Mouse (Mus musculus) frontal cortex, postnatal 25 days (tissue): ENCODE data around the gene Nfxl1.
A peak's percentile ranks its signal among the peaks of the same experiment; 100 is the strongest.
"Not testable (repeated sequence)": the region's sequence is repeated elsewhere in the genome, so short reads cannot be mapped to it uniquely, and the experiment has no call there.

Source experiments
- DNase-seq, 2 experiments: peaks; one replicate each; pipeline ENCODE4 v3.0.0; 2022; ENCODE audit warnings: low spot score in 2 of 2

Gene Nfxl1

DNA sequence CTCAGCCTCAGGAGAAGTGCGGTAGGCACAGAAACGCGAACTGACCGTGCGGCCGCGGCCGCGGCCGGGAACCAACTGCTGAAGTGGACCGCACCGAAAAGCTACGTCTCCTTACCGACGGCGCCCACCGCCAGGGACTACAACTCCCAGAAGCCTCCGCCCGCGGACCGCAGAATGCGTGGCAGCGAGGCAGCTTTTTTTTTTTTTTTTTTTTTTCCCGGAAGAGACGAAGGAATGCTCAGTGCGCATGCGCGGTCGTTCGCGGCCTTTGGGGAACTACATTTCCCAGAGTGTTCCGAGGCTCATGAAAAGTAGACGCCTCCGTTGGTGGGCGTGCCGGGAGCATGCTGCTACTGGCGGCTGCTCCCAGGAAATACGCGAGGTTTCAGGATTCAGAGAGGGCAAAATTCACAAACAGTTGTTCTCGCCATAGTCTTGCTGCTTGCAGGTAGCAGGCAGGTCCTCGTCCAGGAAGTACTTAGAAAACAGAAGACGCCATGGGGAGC lies at the start of gene Nfxl1:
Gene Nfxl1 (minus strand): TSS at position 141 of the 506 bp plus-strand sequence.
- DNase-seq, result peak; percentile 93 to 95

DNA sequence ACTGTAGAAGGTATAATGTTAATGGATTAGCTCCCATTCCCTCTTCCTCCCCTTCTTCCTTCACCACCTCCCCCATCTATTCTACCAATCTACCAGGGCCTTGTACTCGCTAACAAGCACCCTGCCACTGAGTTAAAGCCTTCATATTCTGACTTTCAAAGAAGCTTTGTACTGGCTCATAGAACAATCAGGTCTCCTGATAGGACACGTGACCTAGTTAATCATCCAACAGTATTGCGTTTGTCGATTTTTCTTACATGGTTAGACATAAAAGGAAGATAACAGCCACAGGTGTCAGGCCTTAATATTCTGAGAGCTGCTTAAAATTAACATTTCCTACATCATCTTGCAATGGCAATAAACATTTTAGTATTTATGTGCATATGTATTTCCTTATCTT lies 43.7 kb upstream of the Nfxl1 start:
- DNase-seq, result no peak

GRCm38 (mm10) chr5:72601006-72601405 lies 41.5 kb upstream of the Nfxl1 start:
- DNase-seq, result no peak

- DNase-seq, result no peak
Measured at GRCm38 (mm10) chr5:72587192-72587681, 27.8 kb upstream of the Nfxl1 start, which contains the start of gene Gm5868. TSS of gene Gm5868 (minus strand) at chr5:72587551.

DNA sequence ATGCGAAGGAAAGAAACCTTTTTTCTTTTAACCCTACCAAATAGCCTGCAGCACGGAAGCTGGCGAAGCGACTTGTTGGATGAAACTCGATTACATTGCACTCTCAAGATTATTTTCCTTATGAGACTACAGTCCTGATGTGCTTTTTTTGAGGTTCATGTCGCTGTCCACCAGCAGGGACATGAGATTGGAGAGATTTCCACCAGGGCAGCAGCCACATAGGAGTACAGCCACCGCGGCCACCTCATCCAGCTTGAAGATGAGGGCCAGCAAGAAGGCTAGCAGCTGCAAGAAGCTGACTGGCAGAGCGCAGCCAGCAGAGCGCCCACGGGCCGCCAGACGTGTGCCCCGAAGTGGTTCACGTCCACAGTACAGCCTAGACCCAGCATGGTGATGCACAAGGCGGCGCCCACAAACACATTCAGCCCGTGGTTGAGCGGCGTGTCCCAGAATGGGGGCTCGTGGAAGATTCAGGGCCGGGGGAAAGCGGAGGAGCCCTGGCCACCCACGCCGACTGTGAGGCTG lies 27.2 kb upstream of the Nfxl1 start:
- not testable (repeated sequence) for DNase-seq

DNA sequence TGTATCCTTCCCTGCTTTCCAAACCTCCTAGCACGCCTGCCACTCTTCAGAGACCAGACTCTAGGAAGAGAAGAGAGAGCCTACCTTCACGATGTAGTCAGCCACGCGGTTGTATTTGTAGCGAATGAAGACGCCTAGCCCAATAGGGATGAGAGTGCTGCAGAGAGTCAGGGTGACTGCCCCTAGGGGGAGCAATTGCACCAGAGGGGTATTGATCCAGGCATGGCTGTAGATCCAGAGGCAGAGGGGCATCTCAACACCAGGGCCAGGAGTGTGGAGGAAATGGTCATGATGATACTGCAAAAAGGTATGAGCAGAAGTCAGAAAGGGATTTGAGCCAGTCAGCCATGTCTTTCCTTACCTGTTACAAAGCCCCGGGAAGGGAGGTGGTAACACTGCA lies 26.6 kb upstream of the Nfxl1 start:
- not testable (repeated sequence) for DNase-seq

DNA sequence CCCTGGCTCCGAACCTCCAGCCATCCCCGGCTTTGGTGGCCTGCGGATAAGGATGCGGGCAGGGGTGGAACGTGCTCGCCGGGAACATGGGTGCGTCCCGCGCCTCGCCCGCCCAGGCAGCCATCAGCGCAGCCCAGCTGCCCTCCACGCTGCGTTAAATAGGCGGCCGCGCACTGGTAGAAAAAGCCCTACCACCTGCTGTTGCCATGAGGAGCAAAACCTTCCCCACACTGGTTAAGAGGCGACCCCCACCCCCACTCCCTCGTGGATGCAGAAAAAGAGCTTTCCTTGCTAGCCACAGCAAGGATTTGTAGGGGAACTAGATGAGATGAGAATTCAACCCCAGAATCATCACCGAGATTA lies 21.5 kb upstream of the Nfxl1 start, which contains the start of gene Zar1:
Gene Zar1 (minus strand): TSS at position 285 of the 363 bp plus-strand sequence.
- DNase-seq, result not testable (repeated sequence)

- DNase-seq, result not testable (repeated sequence)
Measured at GRCm38 (mm10) chr5:72580088-72580969, 20.8 kb upstream of the Nfxl1 start.

- DNase-seq, result not testable (repeated sequence)
Measured at GRCm38 (mm10) chr5:72579599-72579998, 20.1 kb upstream of the Nfxl1 start.

DNA sequence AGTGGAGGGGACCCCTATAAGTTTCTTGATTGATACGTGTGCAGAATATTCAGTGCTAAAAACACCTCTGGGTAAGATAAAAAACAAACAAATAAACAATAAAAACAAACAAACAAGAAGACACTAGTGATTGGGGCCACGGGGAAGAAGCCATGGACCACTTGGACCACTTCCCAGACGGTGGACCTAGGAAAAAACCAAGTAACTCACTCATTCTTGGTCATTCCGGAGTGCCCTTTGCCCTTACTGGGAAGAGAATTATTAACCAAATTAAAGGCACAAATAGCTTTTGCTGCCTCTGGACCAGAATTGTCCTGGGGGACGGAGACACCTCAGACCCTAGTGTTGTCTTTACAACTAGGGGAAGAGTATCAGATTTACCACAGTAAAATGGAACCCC lies 6.1 kb upstream of the Nfxl1 start:
- DNase-seq, result no peak

DNA sequence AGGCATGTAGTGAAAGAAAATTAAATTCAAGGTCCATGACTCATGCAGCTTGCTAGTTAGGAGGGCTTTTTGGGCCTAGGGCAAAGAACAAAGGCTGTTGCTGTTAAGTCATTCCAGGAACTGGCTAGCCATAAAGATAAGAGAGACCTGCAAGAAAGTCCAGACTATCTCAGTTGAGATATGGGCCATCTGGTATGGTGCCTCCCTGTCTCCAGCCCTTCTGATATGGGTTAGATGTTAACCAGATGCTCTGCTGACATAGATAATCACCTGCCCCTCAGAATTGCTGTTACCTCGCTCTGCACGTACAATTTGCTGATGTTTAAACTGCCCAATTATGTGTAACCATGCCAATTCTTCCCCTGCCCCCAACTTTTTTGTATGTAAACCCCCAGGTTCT lies 3.7 kb upstream of the Nfxl1 start:
- not testable (repeated sequence) for DNase-seq

DNA sequence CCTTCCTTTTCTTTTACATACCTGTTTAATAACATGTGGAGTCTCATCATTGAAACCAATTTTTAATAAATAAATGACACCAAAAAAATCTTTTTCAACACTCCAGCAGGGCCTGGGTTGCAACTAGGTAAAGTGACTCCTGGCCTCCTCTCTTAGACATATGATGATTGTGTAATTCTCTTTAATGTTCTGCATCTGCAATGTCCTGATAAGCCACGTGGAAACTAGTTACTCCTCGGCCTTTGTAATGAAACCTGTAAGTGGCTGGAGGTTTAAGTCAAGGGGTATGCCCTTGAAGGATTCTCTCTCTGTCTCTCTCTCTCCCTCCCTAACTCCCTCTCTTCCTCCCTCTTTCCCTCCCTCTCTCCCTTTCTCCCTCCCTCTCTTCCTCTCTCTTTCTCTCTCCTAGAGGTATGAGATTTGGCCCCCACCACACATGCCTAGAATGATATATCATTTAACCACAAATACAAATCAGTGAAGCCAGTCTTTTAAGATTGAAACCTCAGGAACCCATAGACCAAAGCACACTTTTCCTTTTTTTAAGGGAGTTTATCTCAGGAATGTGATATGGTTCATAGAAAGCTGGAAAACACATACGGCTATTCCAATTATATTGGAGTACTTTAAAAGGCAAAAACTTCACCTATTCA lies 1.6 kb upstream of the Nfxl1 start:
- no peak for DNase-seq

GRCm38 (mm10) chr5:72558716-72559526 lies 563 bp downstream of the Nfxl1 start:
- peak; percentile 10 to 16 for DNase-seq

DNA sequence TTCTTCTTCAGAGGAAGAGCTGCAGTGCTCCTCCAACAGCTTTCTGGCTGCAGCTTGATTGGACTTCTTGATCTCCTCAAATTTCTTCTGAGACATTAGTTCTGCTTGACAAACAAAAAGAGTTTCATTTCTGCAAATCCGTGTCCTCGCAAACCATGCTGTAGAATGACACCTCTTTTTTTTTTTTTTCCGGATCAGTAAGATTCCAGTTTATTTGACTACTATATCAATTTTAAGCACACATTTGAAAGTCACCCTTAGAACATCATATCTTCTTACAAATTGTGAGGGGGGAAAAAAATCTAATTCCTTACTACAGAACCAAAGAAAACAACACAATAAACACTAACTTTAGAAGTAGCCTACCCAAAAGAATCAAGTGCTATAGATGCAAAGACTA lies 3.2 kb downstream of the Nfxl1 start:
- DNase-seq, result no peak

DNA sequence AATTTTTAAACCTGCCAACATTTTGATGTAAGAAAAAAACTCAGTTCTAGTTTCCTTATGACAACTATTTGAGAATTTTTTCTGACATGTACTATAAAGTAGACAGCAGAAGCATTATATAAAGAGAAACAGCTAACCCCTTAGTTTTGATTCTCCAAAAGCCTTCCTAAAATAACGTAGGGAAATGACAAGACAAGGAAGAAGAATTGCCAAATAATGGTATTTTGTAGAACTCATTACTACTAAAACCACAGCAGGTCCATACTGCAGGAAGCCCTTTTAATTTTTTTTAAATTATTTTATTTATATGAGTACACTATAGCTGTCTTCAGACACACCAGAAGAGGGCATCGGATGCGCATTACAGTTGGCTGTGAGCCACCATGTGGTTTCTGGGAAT lies 8.3 kb downstream of the Nfxl1 start:
- no peak for DNase-seq

- no peak for DNase-seq
Measured at GRCm38 (mm10) chr5:72528896-72529295, 30.6 kb downstream of the Nfxl1 start.

GRCm38 (mm10) chr5:72513808-72514207 lies 45.7 kb downstream of the Nfxl1 start:
- DNase-seq, result no peak

GRCm38 (mm10) chr5:72505740-72506139 lies 53.7 kb downstream of the Nfxl1 start:
- no peak for DNase-seq

DNA sequence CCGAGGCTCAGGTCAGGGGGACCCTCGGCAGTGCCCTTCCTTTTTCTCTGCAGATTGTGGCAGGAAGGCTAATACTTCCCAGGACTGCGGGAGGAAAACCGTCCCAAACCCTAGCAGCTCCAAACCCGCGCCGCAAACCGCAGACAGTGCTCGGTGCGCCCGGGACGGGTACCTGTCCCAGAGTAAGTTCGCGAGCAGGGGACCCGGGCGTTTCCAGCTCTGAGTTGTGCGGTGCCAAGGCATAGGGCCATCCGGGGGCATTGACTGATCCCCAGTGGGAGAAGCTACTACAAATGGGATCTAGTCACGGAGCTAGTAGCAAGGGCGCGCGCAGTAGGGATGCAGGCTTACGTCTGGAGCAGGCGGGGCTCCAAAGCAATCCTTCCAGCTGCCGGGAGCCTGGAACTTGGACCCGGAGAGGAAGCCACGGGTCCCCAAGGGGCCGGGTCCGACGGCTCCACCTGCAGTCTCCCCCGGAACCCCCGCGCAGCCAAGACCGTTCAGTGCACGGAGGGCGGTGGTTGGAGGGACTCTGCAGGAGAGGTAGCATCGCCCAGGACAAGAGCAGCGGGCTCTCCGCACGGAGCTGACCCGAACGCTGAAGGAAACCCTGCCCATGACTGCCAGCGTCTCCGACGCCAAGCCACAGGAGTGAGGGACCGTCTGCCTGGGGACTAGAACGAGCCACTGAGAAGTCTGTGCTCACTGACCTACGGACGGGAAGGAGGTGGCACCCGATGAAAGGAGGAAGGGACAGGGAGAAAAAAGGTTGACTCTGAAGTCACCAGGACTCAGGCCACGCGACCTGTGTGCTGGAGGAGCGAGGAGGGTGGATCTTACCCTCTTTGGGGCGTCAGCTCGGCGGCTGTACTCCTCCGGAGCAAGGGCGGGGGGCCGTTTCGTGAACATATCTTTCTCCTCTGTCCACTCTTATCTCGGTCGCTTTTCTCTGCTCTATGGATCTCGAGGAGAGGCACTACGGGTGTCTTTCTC lies 55.7 kb downstream of the Nfxl1 start, which contains the start of gene Corin:
Gene Corin (minus strand): TSS at position 943 of the 993 bp plus-strand sequence.
- no peak for DNase-seq

DNA sequence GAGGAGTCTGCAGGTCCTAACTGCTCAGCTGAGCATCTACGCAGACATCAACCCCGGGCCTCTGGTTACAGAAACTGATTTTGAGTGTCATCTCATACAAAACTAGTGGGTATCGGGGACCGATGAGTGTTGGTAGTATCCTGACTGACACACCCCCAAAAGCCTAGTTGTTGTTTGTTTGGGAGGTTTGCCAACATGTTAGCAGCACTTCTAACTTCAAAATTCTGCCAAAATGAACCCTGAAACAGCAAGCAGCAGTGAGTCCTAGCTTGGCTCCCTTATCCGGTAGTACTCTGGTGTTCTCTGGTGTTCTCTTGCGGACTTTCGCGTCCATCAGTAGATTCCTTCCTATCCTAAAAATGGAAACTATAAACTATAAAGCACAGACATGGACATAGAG lies 56.7 kb downstream of the Nfxl1 start:
- DNase-seq, result no peak
